Mouse (Mus musculus) liver, embryonic 15.5 days (tissue): ENCODE measurements around the gene Mgam. TPM values are rescaled to one million over a fixed set of nuclear protein-coding genes. Genes with fewer than 3 reads are reported as not detected.
"Not testable (repeated sequence)": the region's sequence is repeated elsewhere in the genome, so short reads cannot be mapped to it uniquely, and the experiment has no call there.

ENCODE experiments used
- ATAC-seq: fragments of 200-750 bp; cut with Nextera tagmentation; 2 replicates; pipeline ENCODE4 v1.8.0; 2017; ENCODE audit warnings: moderate number of reproducible peaks, mild to moderate bottlenecking, moderate library complexity; ENCODE audit not compliant: insufficient read depth
- H3K27ac ChIP-seq: fragments of 300-500 bp; sonication (generic); replicated peaks from 2 replicates; pipeline ENCODE4 v1.5.1; 2015; ENCODE audit warnings: mild to moderate bottlenecking, inconsistent platforms
- H3K27me3 ChIP-seq: fragments of 300-500 bp; sonication (generic); 2 replicates; pipeline ENCODE4 v1.6.1; 2015; ENCODE audit warnings: mild to moderate bottlenecking, inconsistent platforms
- H3K36me3 ChIP-seq: fragments of 300-500 bp; sonication (generic); replicated peaks from 2 replicates; pipeline ENCODE4 v1.6.1; 2015; ENCODE audit warnings: moderate library complexity, mild to moderate bottlenecking, inconsistent platforms
- H3K4me1 ChIP-seq: fragments of 300-500 bp; sonication (generic); replicated peaks from 2 replicates; pipeline ENCODE4 v1.6.1; 2015; ENCODE audit warnings: inconsistent platforms
- H3K4me2 ChIP-seq: fragments of 300-500 bp; sonication (generic); 2 replicates; pipeline ENCODE4 v1.6.1; 2015; ENCODE audit warnings: moderate library complexity, mild to moderate bottlenecking, inconsistent platforms
- H3K4me3 ChIP-seq: fragments of 300-500 bp; sonication (generic); replicated peaks from 2 replicates; pipeline ENCODE4 v1.5.1; 2015; ENCODE audit warnings: mild to moderate bottlenecking, inconsistent platforms
- H3K9ac ChIP-seq: fragments of 300-500 bp; sonication (generic); 2 replicates; pipeline ENCODE4 v1.6.1; 2015; ENCODE audit warnings: moderate library complexity, mild to moderate bottlenecking, inconsistent platforms
- H3K9me3 ChIP-seq: fragments of 300-500 bp; sonication (generic); replicated peaks from 2 replicates; pipeline ENCODE4 v1.6.1; 2016; ENCODE audit warnings: inconsistent platforms
- WGBS: fragments of 180-500 bp; shearing (Covaris S2); methylation state at CpG from one replicate; pipeline ENCODE4 v1.1.7; 2015; ENCODE audit warnings: mixed read lengths; ENCODE audit not compliant: insufficient replicate concordance; 5-methylcytosine and 5-hydroxymethylcytosine counted together
- polyA plus RNA-seq: library from polyadenylated mRNA; unstranded; fragments of >200 nt; fragmentation: Nextera tagmentation; extraction: Ambion mirVana; gene quantifications from 2 replicates; pipeline ENCODE4 v1.2.1, GENCODE M21; 2015

Gene Mgam
- polyA plus RNA-seq, 1 experiment from 2014 or later: 1.7 TPM

- Histone ChIP-seq H3K4me2 (no peak overlapping the region), H3K4me1 (no peaks in the 10 kb centered on the region), H3K36me3 (no peaks in the 10 kb centered on the region), H3K9ac (no peak overlapping the region), H3K9me3 (no peaks in the 10 kb centered on the region), H3K27me3 (no peaks in the 10 kb centered on the region), H3K4me3 (no peak overlapping the region), H3K27ac (no peak overlapping the region)
- 63% methylated on average over 3 of the region's 3 CpGs for WGBS
- ATAC-seq: no peak
Observed at GRCm38 (mm10) chr6:40739545-40739944, 110.9 kb downstream of the Mgam start.

- H3K9me3 ChIP-seq: not testable (repeated sequence)
Observed at GRCm38 (mm10) chr6:40749030-40749429, 120.4 kb downstream of the Mgam start.

GRCm38 (mm10) chr6:40755948-40756347, 127.3 kb downstream of the Mgam start:
- no peak overlapping the region for H3K4me2 ChIP-seq
- no peaks in the 10 kb centered on the region for H3K36me3 ChIP-seq
- H3K27me3 ChIP-seq: no peaks in the 10 kb centered on the region
- no peak overlapping the region for H3K4me3 ChIP-seq
- WGBS: 67% methylated on average over 1 of the region's 1 CpGs
- no peaks in the 10 kb centered on the region for H3K4me1 ChIP-seq
- ATAC-seq: no peak
- H3K9me3 ChIP-seq: no peaks in the 10 kb centered on the region
- H3K27ac ChIP-seq: no peak overlapping the region
- H3K9ac ChIP-seq: no peak overlapping the region

More at GRCm38 (mm10) chr6:40749030-40749429, 120.4 kb downstream of the Mgam start:
- not testable (repeated sequence) for H3K27me3 ChIP-seq, H3K4me2 ChIP-seq, H3K27ac ChIP-seq, H3K9ac ChIP-seq, H3K36me3 ChIP-seq, ATAC-seq, H3K4me3 ChIP-seq, H3K4me1 ChIP-seq
- 53% methylated on average over 6 of the region's 6 CpGs for WGBS

DNA sequence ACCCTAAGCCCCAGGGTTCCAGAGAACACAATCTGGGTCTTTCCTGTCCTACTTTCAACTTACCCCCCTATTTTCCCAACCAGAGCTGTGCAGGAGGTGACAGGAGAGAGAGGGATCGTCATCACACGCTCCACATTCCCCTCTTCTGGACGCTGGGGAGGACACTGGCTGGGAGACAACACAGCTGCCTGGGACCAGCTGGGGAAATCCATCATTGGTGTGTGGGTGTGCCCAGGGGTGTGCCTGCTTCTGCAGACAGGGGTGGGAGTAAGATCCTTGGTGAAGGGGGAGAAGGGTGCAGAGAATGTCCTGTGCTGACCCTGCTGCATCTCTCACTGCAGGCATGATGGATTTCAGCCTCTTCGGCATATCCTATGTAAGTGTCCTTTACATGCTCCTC, 128.7 kb downstream of the Mgam start:
- H3K4me2 ChIP-seq, H3K27me3 ChIP-seq, H3K4me3 ChIP-seq, H3K9me3 ChIP-seq, H3K36me3 ChIP-seq, ATAC-seq, H3K27ac ChIP-seq, H3K9ac ChIP-seq, H3K4me1 ChIP-seq: not testable (repeated sequence)
- whole genome bisulfite sequencing: 70% methylated on average over 4 of the region's 4 CpGs

- Histone ChIP-seq H3K27ac (no peak overlapping the region), H3K36me3 (no peaks in the 10 kb centered on the region), H3K9me3 (no peaks in the 10 kb centered on the region), H3K4me2 (no peak overlapping the region), H3K9ac (no peak overlapping the region), H3K27me3 (no peaks in the 10 kb centered on the region), H3K4me1 (no peaks in the 10 kb centered on the region), H3K4me3 (no peak overlapping the region)
- no peak for ATAC-seq
- WGBS: 63% methylated on average over 3 of the region's 3 CpGs
Observed at GRCm38 (mm10) chr6:40774656-40775055, 146.0 kb downstream of the Mgam start.

GRCm38 (mm10) chr6:40778458-40778857, 149.8 kb downstream of the Mgam start:
- 64% methylated on average over 4 of the region's 4 CpGs for WGBS
- H3K4me2 ChIP-seq: no peak overlapping the region
- H3K9me3 ChIP-seq: no peaks in the 10 kb centered on the region
- no peaks in the 10 kb centered on the region for H3K27me3 ChIP-seq
- no peak for ATAC-seq
- H3K4me1 ChIP-seq: no peaks in the 10 kb centered on the region
- no peak overlapping the region for H3K27ac ChIP-seq
- H3K36me3 ChIP-seq: no peaks in the 10 kb centered on the region
- H3K9ac ChIP-seq: no peak overlapping the region
- H3K4me3 ChIP-seq: no peak overlapping the region

- Histone ChIP-seq H3K27me3 (no peaks in the 10 kb centered on the region), H3K4me1 (no peaks in the 10 kb centered on the region), H3K27ac (no peak overlapping the region), H3K36me3 (no peaks in the 10 kb centered on the region), H3K4me3 (no peak overlapping the region), H3K9ac (no peak overlapping the region), H3K9me3 (no peaks in the 10 kb centered on the region), H3K4me2 (no peak overlapping the region)
- ATAC-seq: no peak
- 56% methylated on average over 1 of the region's 1 CpGs for WGBS
Observed at GRCm38 (mm10) chr6:40783637-40784036, 155.0 kb downstream of the Mgam start.

- H3K4me1 ChIP-seq: no peaks in the 10 kb centered on the region
- no peaks in the 10 kb centered on the region for H3K36me3 ChIP-seq
- no peak overlapping the region for H3K9ac ChIP-seq
- no peak overlapping the region for H3K4me3 ChIP-seq
- H3K27me3 ChIP-seq: no peaks in the 10 kb centered on the region
- ATAC-seq: no peak
- no peak overlapping the region for H3K4me2 ChIP-seq
- WGBS: 71% methylated on average over 3 of the region's 3 CpGs
- H3K9me3 ChIP-seq: no peaks in the 10 kb centered on the region
- no peak overlapping the region for H3K27ac ChIP-seq
Observed at GRCm38 (mm10) chr6:40784378-40784777, 155.7 kb downstream of the Mgam start.

- no peak overlapping the region for H3K9ac ChIP-seq
- WGBS: 47% methylated on average over 4 of the region's 4 CpGs
- no peaks in the 10 kb centered on the region for H3K4me1 ChIP-seq
- H3K27me3 ChIP-seq: no peaks in the 10 kb centered on the region
- H3K4me3 ChIP-seq: no peak overlapping the region
- H3K27ac ChIP-seq: no peak overlapping the region
- no peak for ATAC-seq
- H3K9me3 ChIP-seq: no peaks in the 10 kb centered on the region
- H3K4me2 ChIP-seq: no peak overlapping the region
- no peaks in the 10 kb centered on the region for H3K36me3 ChIP-seq
Observed at GRCm38 (mm10) chr6:40795077-40795812, 166.6 kb downstream of the Mgam start.

- no peak overlapping the region for H3K9ac ChIP-seq
- WGBS: 61% methylated on average over 5 of the region's 5 CpGs
- ATAC-seq: no peak
- no peak overlapping the region for H3K27ac ChIP-seq
- H3K4me2 ChIP-seq: no peak overlapping the region
- H3K4me1 ChIP-seq: no peaks in the 10 kb centered on the region
- H3K36me3 ChIP-seq: no peaks in the 10 kb centered on the region
- H3K9me3 ChIP-seq: no peaks in the 10 kb centered on the region
- H3K27me3 ChIP-seq: no peaks in the 10 kb centered on the region
- H3K4me3 ChIP-seq: no peak overlapping the region
Observed at GRCm38 (mm10) chr6:40818237-40818902, 189.7 kb downstream of the Mgam start.
